Mouse (Mus musculus) heart, postnatal 0 days (tissue): ENCODE measurements around the gene Dner. TPM values are rescaled to one million over a fixed set of nuclear protein-coding genes. Genes with fewer than 3 reads are reported as not detected.

Experiments
- ATAC-seq: fragments of 200-750 bp; cut with Nextera tagmentation; 2 replicates; pipeline ENCODE4 v1.8.0; 2017; ENCODE audit warnings: low read depth, moderate number of reproducible peaks, moderate library complexity; ENCODE audit not compliant: insufficient read depth
- DNase-seq: peaks from one replicate; pipeline ENCODE4 v3.0.0-alpha.2; 2016; ENCODE audit warnings: low spot score
- H3K27ac ChIP-seq: fragments of 300-500 bp; sonication (generic); 2 replicates; pipeline ENCODE4 v1.5.1; 2014; ENCODE audit warnings: low read depth, mild to moderate bottlenecking
- H3K27me3 ChIP-seq: fragments of 300-500 bp; sonication (generic); 2 replicates; pipeline ENCODE4 v1.6.1; 2014; ENCODE audit warnings: low read length, mixed read lengths; ENCODE audit not compliant: control insufficient read depth, insufficient read depth
- H3K36me3 ChIP-seq: fragments of 300-500 bp; sonication (generic); replicated peaks from 2 replicates; pipeline ENCODE4 v1.6.1; 2014; ENCODE audit warnings: low read length, mixed read lengths; ENCODE audit not compliant: control insufficient read depth, insufficient read depth
- H3K4me1 ChIP-seq: fragments of 300-500 bp; sonication (generic); 2 replicates; pipeline ENCODE4 v1.6.1; 2014; ENCODE audit warnings: antibody characterized with exemption; ENCODE audit not compliant: control insufficient read depth, insufficient read depth
- H3K4me2 ChIP-seq: fragments of 300-500 bp; sonication (generic); 2 replicates; pipeline ENCODE4 v1.6.1; 2014; ENCODE audit warnings: low read depth, mild to moderate bottlenecking, low read length, moderate library complexity
- H3K4me3 ChIP-seq: fragments of 300-500 bp; sonication (generic); 2 replicates; pipeline ENCODE4 v1.5.1; 2014; ENCODE audit warnings: low read depth, low read length
- H3K9ac ChIP-seq: fragments of 300-500 bp; sonication (generic); replicated peaks from 2 replicates; pipeline ENCODE4 v1.6.1; 2014; ENCODE audit warnings: low read depth, low read length, mixed read lengths
- H3K9me3 ChIP-seq: fragments of 300-500 bp; sonication (generic); replicated peaks from 2 replicates; pipeline ENCODE4 v1.6.1; 2016; ENCODE audit warnings: low read length; ENCODE audit not compliant: control insufficient read depth
- CTCF ChIP-seq: IDR thresholded peaks from 2 replicates; pipeline ENCODE4 v1.5.1; 2016; ENCODE audit warnings: antibody characterized with exemption, control low read depth, low read depth
- EP300 ChIP-seq: IDR thresholded peaks from 2 replicates; pipeline ENCODE4 v1.6.1; 2016; ENCODE audit warnings: antibody characterized with exemption, low read depth
- WGBS: fragments of 180-500 bp; shearing (Covaris S2); extraction: QIAGEN DNeasy Blood & Tissue Kit; methylation state at CpG from one replicate; pipeline ENCODE4 v1.1.7; 2014; 5-methylcytosine and 5-hydroxymethylcytosine counted together
- polyA plus RNA-seq: library from polyadenylated mRNA; unstranded; fragments of >200 nt; fragmentation: Nextera tagmentation; extraction: Ambion mirVana; gene quantifications from 2 replicates; pipeline ENCODE4 v1.2.1, GENCODE M21; 2015
- total RNA-seq: library from RNA; depleted of rRNA; stranded (reverse); fragments of >200 nt; gene quantifications from 2 replicates; pipeline ENCODE4 v1.2.3, GENCODE M21; 2014; ENCODE audit warnings: low replicate concordance

The Dner gene
- total and polyA plus RNA-seq, 2 experiments from 2014 or later: 0.19 to 0.76 TPM

- Histone ChIP-seq H3K27me3 (no peaks in the 10 kb centered on the region), H3K36me3 (no peaks in the 10 kb centered on the region), H3K4me2 (no peak overlapping the region), H3K4me3 (no peak overlapping the region), H3K9ac (no peak overlapping the region), H3K9me3 (no peaks in the 10 kb centered on the region), H3K27ac (no peak overlapping the region), H3K4me1 (no peaks in the 10 kb centered on the region)
- DNase-seq (no peak), ATAC-seq (no peak)
- 42% methylated on average over 1 of the region's 1 CpGs for WGBS
- TF ChIP-seq CTCF (no peak), EP300 (no peak)
Observed at GRCm38 (mm10) chr1:84428331-84428730, 267.7 kb downstream of the Dner start.

- DNase-seq (no peak), ATAC-seq (no peak)
- H3K9me3 ChIP-seq: no peaks in the 10 kb centered on the region
- no peaks in the 10 kb centered on the region for H3K4me1 ChIP-seq
- H3K27me3 ChIP-seq: no peaks in the 10 kb centered on the region
- H3K4me2 ChIP-seq: no peak overlapping the region
- TF ChIP-seq CTCF (no peak), EP300 (no peak)
- WGBS: 64% methylated on average over 11 of the region's 11 CpGs
- H3K4me3 ChIP-seq: no peak overlapping the region
- H3K36me3 ChIP-seq: no peaks in the 10 kb centered on the region
- H3K9ac ChIP-seq: no peak overlapping the region
- H3K27ac ChIP-seq: no peak overlapping the region
Observed at GRCm38 (mm10) chr1:84427757-84428156, 268.3 kb downstream of the Dner start.

- Histone ChIP-seq H3K9me3 (no peaks in the 10 kb centered on the region), H3K4me1 (no peaks in the 10 kb centered on the region), H3K4me2 (no peak overlapping the region), H3K4me3 (no peak overlapping the region), H3K9ac (no peak overlapping the region), H3K27ac (no peak overlapping the region), H3K27me3 (no peaks in the 10 kb centered on the region), H3K36me3 (no peaks in the 10 kb centered on the region)
- DNase-seq (no peak), ATAC-seq (no peak)
- WGBS: 69% methylated on average over 5 of the region's 5 CpGs
- TF ChIP-seq CTCF (no peak), EP300 (no peak)
Observed at GRCm38 (mm10) chr1:84426679-84427078, 269.3 kb downstream of the Dner start.

DNA sequence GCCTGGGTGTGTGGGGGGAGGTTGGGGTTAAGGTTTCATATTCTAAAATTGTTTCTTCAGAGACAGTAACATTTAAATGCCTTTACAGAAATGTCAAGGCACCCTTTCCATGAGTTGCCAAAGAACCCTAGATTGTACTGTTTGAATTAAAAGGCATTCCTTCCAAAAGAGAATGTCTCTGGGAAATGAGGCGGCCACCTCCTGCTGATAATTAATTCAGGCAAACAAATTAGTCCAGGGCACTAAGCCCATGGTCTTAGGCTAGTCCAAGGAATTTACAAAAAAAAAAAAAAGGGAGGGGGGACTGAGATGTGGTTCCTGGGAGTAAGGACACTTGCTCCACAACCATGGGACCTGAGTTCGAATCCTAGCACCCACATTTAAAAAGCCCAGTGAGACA, 273.1 kb downstream of the Dner start:
- no peak overlapping the region for H3K4me2 ChIP-seq
- H3K4me1 ChIP-seq: no peaks in the 10 kb centered on the region
- DNase-seq (no peak), ATAC-seq (no peak)
- no peak overlapping the region for H3K9ac ChIP-seq
- no peaks in the 10 kb centered on the region for H3K36me3 ChIP-seq
- H3K9me3 ChIP-seq: no peaks in the 10 kb centered on the region
- WGBS: 71% methylated on average over 2 of the region's 2 CpGs
- H3K4me3 ChIP-seq: no peak overlapping the region
- H3K27ac ChIP-seq: no peak overlapping the region
- no peak for TF ChIP-seq EP300
- no peak for TF ChIP-seq CTCF
- H3K27me3 ChIP-seq: no peaks in the 10 kb centered on the region

DNA sequence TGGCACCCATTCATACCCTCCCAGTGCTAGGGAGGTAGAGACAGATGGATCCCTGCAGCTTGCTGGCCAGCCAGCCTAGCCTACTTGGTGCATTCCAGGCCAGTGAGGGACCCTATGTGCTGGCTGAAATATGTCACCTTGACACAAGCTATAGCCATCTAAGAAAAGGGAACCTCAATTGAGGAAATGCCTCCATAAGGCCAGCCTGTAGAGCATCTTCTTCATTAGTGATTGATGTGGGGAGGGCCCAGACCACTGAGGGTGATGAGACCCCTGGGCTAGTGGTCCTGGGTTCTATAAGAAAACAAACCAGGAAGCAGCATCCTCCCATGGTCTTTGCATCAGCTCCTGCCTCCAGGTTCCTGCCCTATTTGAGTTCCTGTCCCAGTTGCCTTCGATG, 274.2 kb downstream of the Dner start:
- Histone ChIP-seq H3K4me1 (no peaks in the 10 kb centered on the region), H3K9ac (no peak overlapping the region), H3K9me3 (no peaks in the 10 kb centered on the region), H3K27me3 (no peaks in the 10 kb centered on the region), H3K36me3 (no peaks in the 10 kb centered on the region), H3K27ac (no peak overlapping the region), H3K4me3 (no peak overlapping the region), H3K4me2 (no peak overlapping the region)
- DNase-seq (no peak), ATAC-seq (no peak)
- 48% methylated on average over 1 of the region's 1 CpGs for WGBS
- TF ChIP-seq EP300 (no peak), CTCF (no peak)

DNA sequence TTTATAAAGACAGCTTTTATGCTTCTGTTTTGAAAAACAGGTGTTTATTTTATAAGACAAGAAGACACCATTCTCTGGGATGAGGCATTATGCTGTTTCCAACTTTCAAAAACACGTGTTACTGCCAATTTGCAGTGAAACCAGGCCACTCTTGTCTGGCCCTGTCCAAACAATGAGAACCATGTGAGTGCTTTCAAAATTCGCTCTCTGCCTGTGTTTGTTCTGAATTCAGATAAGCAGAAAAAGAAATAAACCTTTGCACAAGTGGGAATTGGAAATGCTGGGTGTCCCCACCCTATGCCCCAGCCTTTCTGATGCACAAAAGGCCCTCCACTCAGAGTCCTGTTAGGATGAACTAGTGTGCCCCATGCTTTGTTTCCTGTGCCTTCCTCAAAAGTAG, 276.6 kb downstream of the Dner start:
- DNase-seq: no peak
- Histone ChIP-seq H3K4me3 (no peak overlapping the region), H3K27me3 (no peaks in the 10 kb centered on the region), H3K9ac (no peak overlapping the region), H3K4me1 (no peaks in the 10 kb centered on the region), H3K36me3 (no peaks in the 10 kb centered on the region), H3K4me2 (no peak overlapping the region), H3K27ac (no peak overlapping the region), H3K9me3 (no peaks in the 10 kb centered on the region)
- TF ChIP-seq CTCF (no peak), EP300 (no peak)
- 41% methylated on average over 2 of the region's 2 CpGs for WGBS
- no peak for ATAC-seq
